Mouse (Mus musculus) lung, postnatal 10 days (tissue): ENCODE results near the gene Chst4.

Experiments used
- DNase-seq: peaks from one replicate; pipeline ENCODE4 v3.0.0; 2021

Chst4 gene

GRCm38 (mm10) chr8:110006312-110007023, 33.1 kb downstream of the Chst4 start:
- DNase-seq: no peak

- no peak for DNase-seq
Measured at GRCm38 (mm10) chr8:110004300-110004699, 35.2 kb downstream of the Chst4 start.

DNA sequence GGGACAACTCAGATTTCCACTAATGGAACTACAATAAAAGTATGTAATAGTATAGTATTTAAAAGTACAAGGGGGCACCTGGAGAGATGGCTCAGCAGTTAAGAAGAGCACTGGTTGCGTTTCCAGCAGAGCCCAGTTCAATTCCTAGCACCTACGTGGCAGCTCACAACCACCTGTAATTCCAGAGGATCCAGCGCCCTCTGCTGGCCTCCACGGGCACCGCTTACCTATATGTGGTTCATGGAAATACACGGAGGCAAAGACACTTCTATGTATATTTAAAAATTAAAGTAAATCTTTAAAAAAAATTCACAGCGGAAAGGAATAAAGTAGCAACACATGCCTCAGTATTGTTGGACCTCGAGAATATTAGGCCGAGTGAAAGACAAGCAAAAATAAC, 36.6 kb downstream of the Chst4 start:
- DNase-seq: no peak

- DNase-seq: no peak
Measured at GRCm38 (mm10) chr8:109999974-110000373, 39.6 kb downstream of the Chst4 start.

DNA sequence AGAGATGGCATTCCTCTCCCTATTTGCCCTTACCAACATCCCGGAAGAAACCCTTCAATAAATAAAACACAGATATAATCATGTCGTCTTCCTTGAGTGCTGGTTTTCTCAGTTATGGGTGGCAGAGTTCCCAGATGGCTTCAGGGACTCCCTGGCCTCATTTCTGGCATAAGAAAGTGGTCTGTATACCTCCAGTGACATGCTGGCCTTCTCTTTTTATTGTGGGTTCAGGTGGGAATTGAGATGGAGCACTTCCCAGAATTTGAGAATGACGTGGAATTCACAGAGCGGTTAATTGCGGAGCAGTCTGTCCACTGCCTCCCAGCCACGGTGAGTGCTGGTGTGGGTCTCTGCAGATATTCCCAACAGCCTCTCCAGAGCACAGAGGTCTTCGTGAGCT, 41.5 kb downstream of the Chst4 start:
- no peak for DNase-seq

- no peak for DNase-seq
Measured at GRCm38 (mm10) chr8:109997381-109997780, 42.2 kb downstream of the Chst4 start.

- DNase-seq: no peak
Measured at GRCm38 (mm10) chr8:109992951-109993350, 46.6 kb downstream of the Chst4 start.

DNA sequence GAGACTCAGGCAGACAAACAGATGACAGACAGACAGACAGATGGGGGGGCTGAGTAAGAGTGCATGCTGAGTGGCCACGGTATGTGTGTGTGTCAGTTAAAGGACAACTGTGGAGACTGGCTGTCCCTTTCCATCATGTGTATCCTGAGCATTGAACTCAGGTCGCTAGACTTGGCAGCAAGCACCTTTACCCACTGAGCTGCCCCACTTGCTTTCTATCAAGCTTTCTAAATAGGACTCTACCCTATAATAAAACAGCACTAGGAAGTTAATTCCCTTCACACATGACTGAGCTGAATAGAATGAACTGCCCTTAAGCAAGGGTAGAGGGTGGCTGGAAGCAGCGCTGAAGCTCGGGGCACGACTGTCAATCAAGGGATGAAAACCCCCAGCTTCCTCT, 47.4 kb downstream of the Chst4 start:
- DNase-seq: no peak

DNA sequence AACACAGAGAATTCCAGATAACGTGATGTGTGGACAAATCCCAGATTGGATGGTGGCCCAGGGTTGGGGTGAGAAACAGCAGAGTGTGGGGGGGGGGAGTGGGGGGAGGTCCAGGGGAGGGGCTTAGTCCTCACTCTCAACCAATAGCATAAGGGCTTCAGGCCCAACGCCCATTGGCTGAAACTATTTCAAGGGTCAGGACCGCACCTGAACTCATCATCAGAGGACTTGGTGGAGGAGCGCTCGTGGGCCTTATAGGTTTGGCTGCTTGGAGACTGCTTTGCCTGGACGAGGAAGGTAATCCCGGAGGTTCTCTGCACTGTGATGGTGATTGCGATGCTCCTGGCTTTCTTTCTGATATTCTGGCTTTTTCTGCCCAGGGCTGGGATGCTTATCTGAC, 49.3 kb downstream of the Chst4 start, which contains the start of gene Tat:
TSS of gene Tat (plus strand) at position 214 of the 400 bp plus-strand sequence.
- DNase-seq: no peak

GRCm38 (mm10) chr8:109989151-109989550, 50.4 kb downstream of the Chst4 start:
- DNase-seq: no peak

DNA sequence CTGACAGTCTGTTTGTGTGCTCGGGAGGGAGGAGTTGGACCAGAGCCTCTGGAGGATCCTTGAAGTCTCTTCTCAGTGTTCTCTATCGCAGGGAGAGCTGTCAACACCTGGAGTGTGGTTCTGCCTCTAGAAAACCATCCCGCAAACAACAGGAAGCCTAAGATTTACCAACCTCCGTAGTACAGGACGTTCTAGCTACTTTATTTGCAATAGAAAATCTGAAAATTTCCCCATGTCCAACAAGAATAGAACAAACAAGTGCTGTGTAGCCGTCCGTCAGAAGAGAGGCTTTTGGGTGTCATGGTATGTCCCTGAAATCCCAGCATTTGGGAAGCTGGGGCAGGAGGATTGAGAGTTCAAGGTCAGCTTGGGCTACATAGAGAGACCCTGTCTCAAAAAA, 51.8 kb downstream of the Chst4 start:
- no peak for DNase-seq

DNA sequence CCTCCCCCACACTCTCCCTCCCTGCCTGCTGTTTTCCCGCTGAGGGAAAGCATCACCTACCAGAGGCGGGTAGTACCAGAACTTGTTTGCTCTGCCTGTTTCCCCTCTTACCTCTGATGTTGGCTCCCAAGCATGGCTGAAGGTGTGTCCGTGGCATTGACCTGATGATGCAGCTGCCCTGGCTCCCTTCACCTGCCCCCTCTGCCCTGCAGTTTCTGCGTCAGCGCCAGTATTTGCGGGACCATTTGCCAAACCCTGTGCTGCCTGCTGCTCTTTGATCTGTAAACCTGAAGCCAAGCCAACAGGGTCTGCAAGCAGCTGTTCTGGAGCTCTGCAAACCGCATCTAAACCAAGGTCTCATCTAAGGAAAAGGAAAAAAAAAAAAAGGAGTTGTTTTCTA, 53.2 kb downstream of the Chst4 start:
- DNase-seq: no peak

- no peak for DNase-seq
Measured at GRCm38 (mm10) chr8:109983944-109984343, 55.6 kb downstream of the Chst4 start.

- DNase-seq: no peak
Measured at GRCm38 (mm10) chr8:109982386-109983105, 57.0 kb downstream of the Chst4 start.

GRCm38 (mm10) chr8:109979339-109979738, 60.2 kb downstream of the Chst4 start:
- no peak for DNase-seq
